In the genomic region with DNA sequence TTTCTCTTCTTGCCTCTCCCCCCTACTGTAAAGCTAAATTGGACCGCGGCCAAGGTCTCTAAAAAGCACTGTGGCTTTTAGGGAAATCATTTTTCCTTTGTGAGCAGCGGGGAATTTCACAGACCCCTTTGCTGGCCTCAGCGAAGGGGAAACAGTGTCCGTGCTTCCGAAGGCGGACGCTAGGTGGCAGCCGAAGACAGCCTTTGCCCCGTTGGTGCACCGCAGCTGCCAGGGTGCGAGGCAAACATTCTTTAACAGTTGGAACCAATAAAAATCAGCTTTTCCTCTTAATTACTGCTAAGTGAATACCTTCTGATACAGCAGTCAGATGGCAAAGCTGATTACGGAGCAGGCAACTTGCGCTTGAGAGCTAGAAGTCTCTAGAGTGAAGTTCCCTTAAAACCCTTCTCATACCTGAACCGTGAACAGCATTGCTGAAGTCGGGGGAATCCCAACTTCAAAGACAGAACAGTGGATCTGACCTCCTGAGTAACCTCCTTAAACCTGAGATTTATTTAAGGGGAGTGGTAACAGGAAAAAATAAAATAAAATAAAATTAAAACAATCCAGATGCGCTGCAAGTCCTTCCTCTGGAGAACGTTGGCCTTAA, we compare ENCODE assay signal across 8 mouse cellular contexts.
DNase-seq lines count a peak whose midpoint lies in the region; ATAC-seq and TF ChIP-seq lines count a peak whose summit lies in the region.

No protein-coding gene starts in this region.

- H3K36me3 ChIP-seq in E14TG2a.4 (ENCODE audit: insufficient read depth, low read length): no peaks in the 10 kb centered on the region
- no peaks in the 10 kb centered on the region for H3K36me3 ChIP-seq in embryonic facial prominence, embryonic 11.5 days (replicated peaks; ENCODE audit: control insufficient read depth, insufficient read depth, low read depth, low read length)
- H3K36me3 ChIP-seq in heart, embryonic 15.5 days: no peaks in the 10 kb centered on the region
- no peaks in the 10 kb centered on the region for H3K36me3 ChIP-seq in liver, adult 2 months (ENCODE audit: control insufficient read depth, insufficient read depth, low read length)
- no peaks in the 10 kb centered on the region for H3K36me3 ChIP-seq in neural tube, embryonic 13.5 days

- H3K27me3 ChIP-seq in E14TG2a.4 (ENCODE audit: insufficient read depth, low read length): peaks cover 16% of the 10 kb centered on the region
- H3K27me3 ChIP-seq in embryonic facial prominence, embryonic 11.5 days (ENCODE audit: control insufficient read depth, insufficient read depth, low read length): no peaks in the 10 kb centered on the region
- H3K27me3 ChIP-seq in heart, embryonic 15.5 days: no peaks in the 10 kb centered on the region; the same call in 1 of the 2 replicates
- no peaks in the 10 kb centered on the region for H3K27me3 ChIP-seq in liver, adult 2 months (ENCODE audit: control insufficient read depth, insufficient read depth, low read length)
- H3K27me3 ChIP-seq in neural tube, embryonic 13.5 days: peaks cover 57% of the 10 kb centered on the region

- H3K4me2 ChIP-seq in embryonic facial prominence, embryonic 11.5 days (ENCODE audit: low read depth, low read length): peak overlapping the region; percentile 42
- H3K4me2 ChIP-seq in heart, embryonic 15.5 days: peak overlapping the region; percentile 61
- H3K4me2 ChIP-seq in neural tube, embryonic 13.5 days: peak overlapping the region; percentile 66

- 6% methylated on average over 18 of the region's 18 CpGs for WGBS in embryonic facial prominence, embryonic 11.5 days
- WGBS in heart, embryonic 15.5 days: 16% methylated on average over 18 of the region's 18 CpGs
- WGBS in liver, adult 2 months: 17% methylated on average over 18 of the region's 18 CpGs
- 11% methylated on average over 18 of the region's 18 CpGs for WGBS in neural tube, embryonic 13.5 days

- DNase-seq in adrenal gland, postnatal 36 days: peak; percentile 55 to 69
- DNase-seq in embryonic facial prominence, embryonic 11.5 days (ENCODE audit: low spot score): peak; percentile 90
- DNase-seq in kidney, postnatal 10 days: peak; percentile 83
- DNase-seq in liver, adult 2 months (ENCODE audit: extremely low read depth, low read depth, low spot score): no peak
- peak; percentile 12 to 36 for DNase-seq in urinary bladder, postnatal 36 days (ENCODE audit: low spot score in 2 of 2)

- H3K79me2 ChIP-seq in liver, adult 2 months (ENCODE audit: control insufficient read depth, insufficient read depth, low read length): no peaks in the 10 kb centered on the region

- no peak for TF ChIP-seq POLR2A in liver, adult 2 months (IDR thresholded peaks at IDR 0.05; ENCODE audit: extremely low read depth, insufficient read depth, low read length)

- H3K9me3 ChIP-seq in E14TG2a.4 (ENCODE audit: low read length): no peaks in the 10 kb centered on the region
- no peaks in the 10 kb centered on the region for H3K9me3 ChIP-seq in embryonic facial prominence, embryonic 11.5 days (replicated peaks; ENCODE audit: control insufficient read depth, low read length)
- H3K9me3 ChIP-seq in heart, embryonic 15.5 days (replicated peaks): no peaks in the 10 kb centered on the region
- no peaks in the 10 kb centered on the region for H3K9me3 ChIP-seq in neural tube, embryonic 13.5 days

- H3K9ac ChIP-seq in embryonic facial prominence, embryonic 11.5 days (replicated peaks; ENCODE audit: low read length): no peak overlapping the region; the same call in 1 of the 2 replicates
- no peak overlapping the region for H3K9ac ChIP-seq in heart, embryonic 15.5 days
- no peak overlapping the region for H3K9ac ChIP-seq in liver, adult 2 months (ENCODE audit: low read depth, low read length)
- peak overlapping the region; percentile 66 for H3K9ac ChIP-seq in neural tube, embryonic 13.5 days

- H3K4me3 ChIP-seq in E14TG2a.4 (replicated peaks; ENCODE audit: low read length): no peak overlapping the region
- no peak overlapping the region for H3K4me3 ChIP-seq in embryonic facial prominence, embryonic 11.5 days (ENCODE audit: low read depth, low read length)
- peak overlapping the region; percentile 30 for H3K4me3 ChIP-seq in heart, embryonic 15.5 days
- H3K4me3 ChIP-seq in liver, adult 2 months (ENCODE audit: insufficient read depth, low read depth, low read length): no peak overlapping the region
- peak overlapping the region; percentile 35 for H3K4me3 ChIP-seq in neural tube, embryonic 13.5 days

- peak; percentile 65 for TF ChIP-seq CTCF in E14TG2a.4 (conservative IDR thresholded peaks at IDR 0.05; ENCODE audit: low read length)
- TF ChIP-seq CTCF in liver, adult 2 months (IDR thresholded peaks at IDR 0.05; ENCODE audit: low read depth, low read length): peak; percentile 94

- no peaks in the 10 kb centered on the region for H3K4me1 ChIP-seq in E14TG2a.4 (replicated peaks; ENCODE audit: low read depth, low read length)
- no peaks in the 10 kb centered on the region; the same call in 1 of the 2 replicates for H3K4me1 ChIP-seq in embryonic facial prominence, embryonic 11.5 days (ENCODE audit: control insufficient read depth, insufficient read depth, low read length)
- H3K4me1 ChIP-seq in heart, embryonic 15.5 days (replicated peaks): no peaks in the 10 kb centered on the region
- H3K4me1 ChIP-seq in liver, adult 2 months (ENCODE audit: control insufficient read depth, insufficient read depth, low read length): no peaks in the 10 kb centered on the region
- H3K4me1 ChIP-seq in neural tube, embryonic 13.5 days (replicated peaks): peaks cover 20% of the 10 kb centered on the region

- H3K27ac ChIP-seq in embryonic facial prominence, embryonic 11.5 days (replicated peaks; ENCODE audit: low read depth, low read length): no peak overlapping the region
- H3K27ac ChIP-seq in heart, embryonic 15.5 days: no peak overlapping the region
- H3K27ac ChIP-seq in liver, adult 2 months (replicated peaks; ENCODE audit: insufficient read depth, low read depth, low read length): no peak overlapping the region
- H3K27ac ChIP-seq in neural tube, embryonic 13.5 days (replicated peaks): no peak overlapping the region

- ATAC-seq in embryonic facial prominence, embryonic 11.5 days (replicated peaks; ENCODE audit: insufficient number of reproducible peaks, low FRiP score, low TSS enrichment, low read depth): peak; percentile 69; the same call in 1 of the 2 replicates
- no peak for ATAC-seq in heart, embryonic 15.5 days (replicated peaks; ENCODE audit: insufficient number of reproducible peaks, insufficient read depth, low FRiP score, low read depth)
- peak; percentile 94 for ATAC-seq in neural tube, embryonic 13.5 days (ENCODE audit: low read depth)

Comparison
In these comparisons a context has a peak if more than half of its experiments do, and no peak if none do; other contexts are left out.
1. H3K4me3 ChIP-seq: peak in heart, embryonic 15.5 days (single experiment) and neural tube, embryonic 13.5 days (single experiment); none in E14TG2a.4 (single experiment), embryonic facial prominence, embryonic 11.5 days (single experiment) and liver, adult 2 months (single experiment).
2. Peak in every context shown above with its lines, with median percentiles within 50 percentile points of each other: H3K4me2 ChIP-seq.